Mouse (Mus musculus) layer of hippocampus, adult 6 months (tissue): ENCODE results near the gene Mgme1. TPM values are rescaled to one million over a fixed set of nuclear protein-coding genes. Genes with fewer than 3 reads are reported as not detected.

Experiments
- long read RNA-seq, 2 experiments: library from polyadenylated mRNA; unstranded; transcript quantifications; one replicate each; pipeline ENCODE4 v2.0.0; 2019 to 2020
- polyA plus RNA-seq: library from polyadenylated mRNA; unstranded; fragments of <200 nt; fragmentation: Nextera tagmentation; gene quantifications from 2 replicates; pipeline ENCODE4 v1.2.3, GENCODE M21; 2021

Gene Mgme1
- polyA plus RNA-seq = 6.7 TPM in 2 replicates
- long read RNA-seq, experiment 1, partial matches to known transcripts = 1 of 18 reads
- long read RNA-seq, experiment 1, other reads (novel, unspliced or antisense) = 11 of 18 reads
- long read RNA-seq, experiment 2, transcript Mgme1-201 (5 exons, 2,840 nt) = major isoform, 21 of 95 reads
- long read RNA-seq, experiment 2, transcript Mgme1-202 (5 exons, 2,359 nt) = minor isoform, 5 of 95 reads
- long read RNA-seq, experiment 2, transcript Mgme1-203 (5 exons, 2,308 nt) = minor isoform, 14 of 95 reads
- long read RNA-seq, experiment 2, partial matches to known transcripts = 2 of 95 reads
- long read RNA-seq, experiment 2, other reads (novel, unspliced or antisense) = 53 of 95 reads

GRCm38 (mm10) chr2:144270507-144271420 lies at the start of gene Mgme1, which contains the start of gene Snx5:
Mgme1 (plus strand) TSS chr2:144270663.
Snx5 (minus strand) TSS chr2:144270906.

Other genes with a start within 250 kb of the Mgme1 start
- gene Banf2, start 237.6 kb upstream of the Mgme1 start, polyA plus RNA-seq = not detected in 2 replicates
- 95.5 and 102 TPM in 2 replicates for gene Snx5, start 243 bp downstream of the Mgme1 start, polyA plus RNA-seq
- gene Ovol2, start 61.5 kb downstream of the Mgme1 start, polyA plus RNA-seq = 3.1 and 3.2 TPM in 2 replicates
- 8.7 and 10.6 TPM in 2 replicates for gene Kat14, start 98.3 kb downstream of the Mgme1 start, polyA plus RNA-seq
- 3.4 and 3.8 TPM in 2 replicates for gene Pet117, start 98.3 kb downstream of the Mgme1 start, polyA plus RNA-seq